9 mouse cellular contexts compared by ENCODE assay signal in the genomic region with DNA sequence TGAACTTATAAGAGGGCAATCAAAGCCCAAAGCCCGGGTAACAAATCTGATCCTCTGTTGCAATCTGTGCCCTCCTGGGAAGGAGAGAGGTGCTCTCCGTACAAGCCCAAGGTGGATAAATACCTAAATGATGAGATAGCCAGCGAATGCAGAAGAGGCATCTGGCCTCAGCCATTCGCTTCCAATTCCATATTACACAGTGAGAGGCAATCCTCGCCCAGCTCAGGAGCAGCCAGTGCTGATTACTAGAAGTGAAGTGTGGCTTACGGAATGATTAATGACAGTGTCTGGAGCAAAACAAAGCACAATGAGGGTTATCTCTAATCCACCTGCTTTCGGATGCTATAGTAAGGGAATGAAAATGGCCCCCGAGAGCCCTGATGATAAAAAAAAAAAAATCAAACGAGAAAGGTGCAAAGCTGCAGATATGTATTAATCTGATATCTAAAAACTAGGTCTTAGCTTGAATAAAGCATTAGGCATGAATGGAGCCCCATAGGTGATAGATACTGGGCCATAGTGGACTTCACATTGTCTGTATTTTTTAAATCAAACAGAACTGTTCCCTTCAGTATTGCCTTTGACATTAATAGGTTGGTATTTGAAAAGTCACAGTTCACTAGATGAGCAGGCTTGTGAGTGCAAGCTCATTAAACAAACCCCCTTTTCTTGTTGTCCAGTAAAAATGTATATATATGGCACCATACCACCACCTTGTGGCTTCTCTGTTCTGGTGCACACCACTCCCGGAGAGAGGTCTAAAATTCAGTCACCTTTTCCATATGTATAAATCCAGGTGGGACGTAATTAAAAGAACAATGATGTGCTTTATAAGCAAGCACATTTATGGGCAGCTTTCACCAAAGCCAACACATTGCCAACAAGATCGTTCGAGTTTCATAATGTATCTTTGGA. TPM values are rescaled to one million over a fixed set of nuclear protein-coding genes. Genes with fewer than 3 reads are reported as not detected.
DNase-seq lines count a peak whose midpoint lies in the region; ATAC-seq lines count a peak whose summit lies in the region.
"Had no signal": no experiment of that assay in that cellular context is flagged by ENCODE, and none has a peak within 500 bp of the region (broad histone marks: within the 10 kb centered on the region; RNA-seq: fewer than 3 reads in every experiment).

No protein-coding gene starts in this region.

- H3K4me1 ChIP-seq in embryonic facial prominence, embryonic 14.5 days (ENCODE audit: control insufficient read depth, insufficient read depth, low read length): peaks cover 18% of the 10 kb centered on the region
- H3K4me1 ChIP-seq in limb, embryonic 13.5 days: 0 out of 2 replicates have a peak, but pooled peaks cover 5% of the 10 kb centered on the region

- intact Hi-C loops in heart, postnatal 10 days (cut with DNase I): loop anchor here (5.0 kb wide), 1 partner anchor 604 kb away; no protein-coding TSS in a partner anchor

- ATAC-seq in embryonic facial prominence, embryonic 14.5 days (ENCODE audit: low read depth): 0 out of 2 replicates have a peak, but pooled peaks have one; percentile 47
- ATAC-seq in limb, embryonic 13.5 days (ENCODE audit: low FRiP score, low read depth): peak; percentile 64; the same call in 1 of the 2 replicates
- no peak for ATAC-seq in granulocyte monocyte progenitor cell, adult 5-6 weeks (replicated peaks; ENCODE audit: poor library complexity, severe bottlenecking)

- no peaks in the 10 kb centered on the region for H3K9me3 ChIP-seq in embryonic facial prominence, embryonic 14.5 days (ENCODE audit: control insufficient read depth, low read length)
- no peaks in the 10 kb centered on the region for H3K9me3 ChIP-seq in limb, embryonic 13.5 days

- no peak overlapping the region for H3K27ac ChIP-seq in embryonic facial prominence, embryonic 14.5 days (replicated peaks; ENCODE audit: low read depth, low read length)
- no peak overlapping the region for H3K27ac ChIP-seq in limb, embryonic 13.5 days

- WGBS in embryonic facial prominence, embryonic 14.5 days: 49% methylated on average over 13 of the region's 13 CpGs
- 49% methylated on average over 13 of the region's 13 CpGs for WGBS in limb, embryonic 13.5 days

- no peaks in the 10 kb centered on the region for H3K36me3 ChIP-seq in embryonic facial prominence, embryonic 14.5 days (ENCODE audit: control insufficient read depth, insufficient read depth, low read length)
- no peaks in the 10 kb centered on the region for H3K36me3 ChIP-seq in limb, embryonic 13.5 days

- no peak overlapping the region for H3K9ac ChIP-seq in embryonic facial prominence, embryonic 14.5 days (ENCODE audit: low read depth, low read length)
- H3K9ac ChIP-seq in limb, embryonic 13.5 days: no peak overlapping the region

- DNase-seq in heart, postnatal 10 days: peak; percentile 20 to 34
- no peak for DNase-seq in heart, adult 8-10 months (ENCODE audit: low spot score)
- peak; percentile 13 for DNase-seq in ES-CJ7 (ENCODE audit: low read depth, low spot score)
- DNase-seq in embryonic facial prominence, embryonic 14.5 days (ENCODE audit: low spot score): peak; percentile 71
- no peak for DNase-seq in spleen, postnatal 10 days (ENCODE audit: low spot score in 2 of 2)
- DNase-seq in spleen, adult 18-20 months: no peak

- no peak overlapping the region for H3K4me2 ChIP-seq in embryonic facial prominence, embryonic 14.5 days (ENCODE audit: low read depth, low read length)
- H3K4me2 ChIP-seq in limb, embryonic 13.5 days (replicated peaks): no peak overlapping the region

- H3K27me3 ChIP-seq in embryonic facial prominence, embryonic 14.5 days (replicated peaks; ENCODE audit: control insufficient read depth, insufficient read depth, low read length): no peaks in the 10 kb centered on the region
- peaks cover 27% of the 10 kb centered on the region for H3K27me3 ChIP-seq in limb, embryonic 13.5 days

- H3K4me3 ChIP-seq in embryonic facial prominence, embryonic 14.5 days (ENCODE audit: low read depth, low read length): no peak overlapping the region
- no peak overlapping the region for H3K4me3 ChIP-seq in limb, embryonic 13.5 days

RNA-seq across cellular contexts. Expression of gene Tmco5, which starts 57.4 kb away (rescaled TPM):
- not detected for total RNA-seq in heart, postnatal 10 days (2021)
- total RNA-seq in heart, adult 8-10 months (2022): not detected
- polyA plus RNA-seq in embryonic facial prominence, embryonic 14.5 days (2014; fragmentation: Nextera tagmentation; extraction: Ambion mirVana): not detected in 2 replicates
- not detected in 2 replicates for polyA plus RNA-seq in limb, embryonic 13.5 days (2015; fragmentation: Nextera tagmentation; extraction: Ambion mirVana)
- total RNA-seq in granulocyte monocyte progenitor cell, adult 5-6 weeks (2014; fragmentation: Nextera tagmentation): not detected in 2 replicates
- total RNA-seq in granulocyte monocyte progenitor cell, adult 5-6 weeks (2017): not detected in 2 replicates
- polyA plus RNA-seq: heart, embryonic 14.5 days had no signal

Comparison
In these comparisons a context has a peak if more than half of its experiments do, and no peak if none do; other contexts are left out.
1. DNase-seq: peak in heart, postnatal 10 days (2 of 2), ES-CJ7 (single experiment) and embryonic facial prominence, embryonic 14.5 days (single experiment); none in heart, adult 8-10 months (single experiment), spleen, postnatal 10 days (0 of 2) and spleen, adult 18-20 months (0 of 2).